Mouse (Mus musculus) MEL (cell line): ENCODE measurements around the gene Myl12a. TPM values are rescaled to one million over a fixed set of nuclear protein-coding genes. Genes with fewer than 3 reads are reported as not detected.

Experiments used
- DNase-seq: peaks from one replicate; pipeline ENCODE4 v3.0.0; 2011; ENCODE audit warnings: low read depth, low spot score
- H3K27ac ChIP-seq: 2 replicates; pipeline ENCODE4 v1.5.1; 2012; ENCODE audit warnings: low read depth, mild to moderate bottlenecking, control low read depth, low read length, moderate library complexity; ENCODE audit not compliant: control insufficient read depth
- H3K27me3 ChIP-seq, 2 experiments: fragments of 150-350 bp in 1 of 2; sonication (generic) in 1 of 2; 2 replicates each; pipeline ENCODE4 v1.6.1; 2012; ENCODE audit warnings: low read length in 2 of 2, mild to moderate bottlenecking in 2 of 2, improper control_type of control experiment in 1 of 2, moderate library complexity in 1 of 2; ENCODE audit not compliant: insufficient read depth in 2 of 2, control insufficient read depth in 1 of 2
- H3K36me3 ChIP-seq, 2 experiments: 2 replicates each; pipeline ENCODE4 v1.6.1; 2012 to 2014; ENCODE audit warnings: low read length in 2 of 2, improper control_type of control experiment in 1 of 2, inconsistent platforms in 1 of 2, mild to moderate bottlenecking in 1 of 2; ENCODE audit not compliant: insufficient read depth in 2 of 2, control insufficient read depth in 1 of 2
- H3K4me1 ChIP-seq, 2 experiments: fragments of 150-350 bp in 1 of 2; sonication (generic) in 1 of 2; 2 replicates each; pipeline ENCODE4 v1.6.1; 2012; ENCODE audit warnings: low read length in 2 of 2, improper control_type of control experiment in 1 of 2, mild to moderate bottlenecking in 1 of 2; ENCODE audit not compliant: insufficient read depth in 2 of 2, control insufficient read depth in 1 of 2
- H3K4me3 ChIP-seq, 2 experiments: fragments of 150-350 bp in 1 of 2; sonication (generic) in 1 of 2; 2 replicates each; pipeline ENCODE4 v1.5.1; 2012; ENCODE audit warnings: low read depth in 2 of 2, low read length in 2 of 2, mild to moderate bottlenecking in 2 of 2, moderate library complexity in 2 of 2, control low read depth in 1 of 2, improper control_type of control experiment in 1 of 2; ENCODE audit not compliant: control insufficient read depth in 1 of 2, insufficient read depth in 1 of 2
- H3K79me2 ChIP-seq: 2 replicates; pipeline ENCODE4 v1.6.1; 2012; ENCODE audit warnings: mild to moderate bottlenecking, low read length, moderate library complexity; ENCODE audit not compliant: control insufficient read depth, poor library complexity, insufficient read depth
- H3K9ac ChIP-seq: 2 replicates; pipeline ENCODE4 v1.6.1; 2012; ENCODE audit warnings: low read depth, mild to moderate bottlenecking, control low read depth, low read length, moderate library complexity; ENCODE audit not compliant: control insufficient read depth, poor library complexity, severe bottlenecking
- H3K9me3 ChIP-seq: fragments of 150-350 bp; sonication (generic); replicated peaks from 2 replicates; pipeline ENCODE4 v1.6.1; 2012; ENCODE audit warnings: mild to moderate bottlenecking, low read length, improper control_type of control experiment, moderate library complexity; ENCODE audit not compliant: insufficient read depth
- CHD1 ChIP-seq: IDR thresholded peaks from 2 replicates; pipeline ENCODE4 v1.6.1; 2012; ENCODE audit warnings: low read depth, mild to moderate bottlenecking, inconsistent platforms, low read length, improper control_type of control experiment
- CTCF ChIP-seq, 3 experiments: IDR thresholded peaks in 2 of 3; conservative IDR thresholded peaks in 1 of 3; 2 replicates each; pipeline ENCODE4 v1.5.1; 2011 to 2012; ENCODE audit warnings: low read length in 3 of 3, low read depth in 2 of 3, mild to moderate bottlenecking in 2 of 3, improper control_type of control experiment in 1 of 3, inconsistent platforms in 1 of 3, mixed read lengths in 1 of 3, moderate library complexity in 1 of 3; ENCODE audit not compliant: control insufficient read depth in 1 of 3, insufficient read depth in 1 of 3, poor library complexity in 1 of 3, severe bottlenecking in 1 of 3
- EP300 ChIP-seq, 2 experiments: IDR thresholded peaks; 2 replicates each; pipeline ENCODE4 v1.6.1; 2011; ENCODE audit warnings: improper control_type of control experiment in 2 of 2, low read length in 2 of 2, low read depth in 1 of 2, mild to moderate bottlenecking in 1 of 2
- ETS1 ChIP-seq: IDR thresholded peaks from 2 replicates; pipeline ENCODE4 v1.6.1; 2012; ENCODE audit warnings: low read depth, mild to moderate bottlenecking, inconsistent platforms, low read length, improper control_type of control experiment, moderate library complexity
- MAFK ChIP-seq: IDR thresholded peaks from 2 replicates; pipeline ENCODE4 v1.6.1; 2011; ENCODE audit warnings: low read depth, mild to moderate bottlenecking, low read length, improper control_type of control experiment, borderline replicate concordance
- MAX ChIP-seq: IDR thresholded peaks from 2 replicates; pipeline ENCODE4 v1.6.1; 2011; ENCODE audit warnings: low read length, improper control_type of control experiment
- MAZ ChIP-seq: IDR thresholded peaks from 2 replicates; pipeline ENCODE4 v1.6.1; 2012; ENCODE audit warnings: low read depth, mild to moderate bottlenecking, inconsistent platforms, low read length, improper control_type of control experiment
- MYB ChIP-seq: IDR thresholded peaks from 2 replicates; pipeline ENCODE4 v1.6.1; 2011; ENCODE audit warnings: mild to moderate bottlenecking, low read depth, low read length, improper control_type of control experiment
- RAD21 ChIP-seq: IDR thresholded peaks from 2 replicates; pipeline ENCODE4 v1.6.1; 2011; ENCODE audit warnings: mild to moderate bottlenecking, low read depth, low read length, improper control_type of control experiment
- RCOR1 ChIP-seq: IDR thresholded peaks from 2 replicates; pipeline ENCODE4 v1.6.1; 2012; ENCODE audit warnings: low read depth, mild to moderate bottlenecking, inconsistent platforms, low read length, improper control_type of control experiment
- SIN3A ChIP-seq: IDR thresholded peaks from 2 replicates; pipeline ENCODE4 v1.6.1; 2012; ENCODE audit warnings: low read length, improper control_type of control experiment, inconsistent platforms
- SMC3 ChIP-seq: IDR thresholded peaks from 2 replicates; pipeline ENCODE4 v1.6.1; 2011; ENCODE audit warnings: low read depth, low read length, improper control_type of control experiment
- UBTF ChIP-seq: IDR thresholded peaks from 2 replicates; pipeline ENCODE4 v1.6.1; 2012; ENCODE audit warnings: low read depth, mild to moderate bottlenecking, inconsistent platforms, low read length, improper control_type of control experiment, moderate library complexity, borderline replicate concordance; ENCODE audit not compliant: insufficient read depth
- ZC3H11A ChIP-seq: IDR thresholded peaks from 2 replicates; pipeline ENCODE4 v1.6.1; 2012; ENCODE audit warnings: low read depth, mild to moderate bottlenecking, inconsistent platforms, low read length, improper control_type of control experiment
- polyA plus RNA-seq, 2 experiments: library from polyadenylated mRNA; stranded (reverse) in 1 of 2; unstranded in 1 of 2; fragments of >175 nt in 1 of 2; fragments of >200 nt in 1 of 2; gene quantifications; 2 replicates each; pipeline versions ENCODE4 v1.2.1 to v1.2.4; 2012; ENCODE audit warnings: low replicate concordance in 2 of 2, low read depth in 1 of 2; ENCODE audit not compliant: insufficient read length in 2 of 2, insufficient read depth in 1 of 2, missing spikeins in 1 of 2
- total RNA-seq: library from RNA; depleted of rRNA; stranded (reverse); fragments of 300-350 nt; gene quantifications from 2 replicates; pipeline ENCODE4 v1.2.3, GENCODE M21; 2012

Myl12a gene
- total and polyA plus RNA-seq, 3 experiments = 113 to 130 TPM; not detected in 1

DNA sequence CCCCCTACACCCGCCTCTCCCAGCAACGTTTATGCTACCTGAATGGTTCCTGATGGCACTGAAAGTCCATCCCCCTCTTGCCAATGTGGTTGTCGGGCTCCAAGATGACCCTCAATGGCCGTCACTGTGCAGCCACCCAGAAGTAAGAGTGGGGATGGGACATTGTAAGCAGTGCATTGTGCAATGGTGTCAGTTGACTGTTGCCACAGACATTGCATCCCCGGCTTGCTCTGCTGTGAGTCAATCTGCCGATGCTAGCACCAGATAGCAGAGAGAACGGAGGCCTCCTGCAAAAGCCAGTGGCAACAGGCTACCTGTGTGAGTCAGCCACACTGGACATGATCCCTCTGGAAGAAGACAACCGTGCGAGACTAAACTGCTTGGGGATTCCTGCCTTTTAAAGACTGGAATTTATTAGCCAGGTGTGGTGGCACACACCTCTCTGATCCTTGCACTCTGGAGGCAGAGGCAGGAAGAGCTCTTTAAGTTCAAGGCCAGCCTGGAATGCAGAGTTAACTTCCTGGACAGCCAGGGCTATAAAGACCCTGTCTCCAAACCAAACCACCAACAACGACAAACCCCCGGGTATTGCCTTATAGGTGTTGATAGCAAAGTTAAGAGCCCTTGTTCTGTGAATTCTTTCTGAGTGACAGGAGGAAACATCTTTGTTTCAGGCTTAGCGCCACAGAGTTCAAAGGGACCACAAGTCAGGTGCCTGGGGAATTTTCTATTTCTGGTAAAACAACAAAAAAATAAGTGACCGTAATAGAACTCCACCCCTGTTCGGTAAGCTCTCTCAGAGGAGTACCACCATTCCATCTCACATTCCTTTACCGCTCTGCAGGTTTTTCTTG, 16.9 kb downstream of the Myl12a start:
- Histone ChIP-seq H3K79me2 (peaks cover 23% of the 10 kb centered on the region), H3K9me3 (no peaks in the 10 kb centered on the region), H3K9ac (no peak overlapping the region), H3K36me3 (peaks cover 0 to 5% of the 10 kb centered on the region in 2 experiments; a peak in 2 of 4 replicates), H3K27me3 (no peaks in the 10 kb centered on the region), H3K4me1 (peaks cover 0 to 10% of the 10 kb centered on the region in 2 experiments; a peak in 3 of 4 replicates), H3K4me3 (no peak overlapping the region), H3K27ac (no peak overlapping the region)
- TF ChIP-seq MAZ = no peak
- no peak for TF ChIP-seq EP300 (IDR thresholded peaks at IDR 0.05; ENCODE audit: low read depth in 1 of 2, low read length in 2 of 2)
- no peak for TF ChIP-seq MYB
- TF ChIP-seq RCOR1 = no peak
- TF ChIP-seq CHD1 = no peak
- no peak for DNase-seq

DNA sequence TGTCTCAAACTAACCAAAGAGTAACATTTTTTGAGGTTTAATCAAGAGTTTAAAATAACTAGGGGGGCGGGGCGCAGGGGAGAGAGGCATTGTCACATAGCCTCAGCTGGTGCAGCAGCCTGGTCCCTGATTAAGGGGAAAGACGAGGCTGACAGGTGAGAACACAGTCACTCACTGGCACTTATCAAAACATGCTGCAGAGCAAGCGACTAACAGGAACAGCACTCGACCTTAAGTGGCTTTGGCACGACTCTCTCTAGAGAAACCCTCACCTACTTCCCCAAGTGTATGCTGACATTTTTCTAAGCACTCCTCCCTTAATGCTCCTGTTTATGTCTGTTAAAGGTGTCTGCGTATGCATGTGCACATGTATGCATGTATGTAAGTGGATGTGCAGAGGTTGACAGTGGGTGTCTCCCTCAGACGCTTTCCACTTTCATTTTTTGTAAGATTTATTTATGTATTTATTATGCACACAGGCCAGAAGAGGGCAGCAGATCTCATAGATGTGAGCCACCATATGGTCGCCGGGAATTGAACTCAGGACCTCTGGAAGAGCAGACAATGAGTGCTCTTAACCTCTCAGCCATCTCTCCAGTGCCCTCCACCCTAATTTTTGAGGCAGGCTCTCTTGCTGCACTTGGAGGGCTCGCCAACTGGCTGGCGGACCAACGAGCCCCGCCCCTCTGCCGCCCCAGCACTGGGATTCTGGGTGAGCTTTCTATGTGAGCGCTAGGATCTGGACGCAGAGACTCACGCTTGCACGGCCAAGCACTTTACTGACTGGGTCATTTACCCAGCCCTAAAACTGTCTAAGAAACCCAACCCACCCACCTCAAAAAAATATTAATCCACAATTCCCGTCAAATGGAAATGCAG, 23.1 kb downstream of the Myl12a start:
- no peak overlapping the region for H3K9ac ChIP-seq
- no peaks in the 10 kb centered on the region for H3K79me2 ChIP-seq
- H3K4me1 ChIP-seq = no peaks in the 10 kb centered on the region
- H3K27ac ChIP-seq = no peak overlapping the region
- H3K36me3 ChIP-seq = no peaks in the 10 kb centered on the region
- DNase-seq = peak; percentile 60
- H3K9me3 ChIP-seq = no peaks in the 10 kb centered on the region
- H3K27me3 ChIP-seq = no peaks in the 10 kb centered on the region
- H3K4me3 ChIP-seq = no peak overlapping the region; a peak in 1 of 4 replicates
- TF ChIP-seq CTCF (IDR thresholded peaks at IDR 0.05 in 2 of 3, conservative IDR thresholded peaks at IDR 0.05 in 1 of 3; ENCODE audit: control insufficient read depth in 1 of 3, insufficient read depth in 1 of 3, low read depth in 2 of 3, low read length in 3 of 3, poor library complexity in 1 of 3, severe bottlenecking in 1 of 3) (peak; percentile 10 to 53 (median 43); a peak in 4 of 6 replicates), MAX (0 out of 2 replicates have a peak, but pooled peaks have one; percentile 12), SMC3 (peak; percentile 48), ETS1 (no peak), RAD21 (peak; percentile 38), ZC3H11A (0 out of 2 replicates have a peak, but pooled peaks have one; percentile 15), UBTF (no peak), MAFK (no peak), SIN3A (peak; percentile 55)
